Mouse (Mus musculus) neural tube, embryonic 11.5 days (tissue): ENCODE results near the gene U2af1l4. TPM values are rescaled to one million over a fixed set of nuclear protein-coding genes. Genes with fewer than 3 reads are reported as not detected.

ENCODE experiments used
- ATAC-seq: fragments of 200-750 bp; cut with Nextera tagmentation; 2 replicates; pipeline ENCODE4 v1.8.0; 2017; ENCODE audit warnings: moderate number of reproducible peaks, mild to moderate bottlenecking, moderate TSS enrichment, moderate library complexity; ENCODE audit not compliant: insufficient read depth, low FRiP score, low TSS enrichment
- DNase-seq: peaks from one replicate; pipeline ENCODE4 v3.0.0-alpha.2; 2015; ENCODE audit warnings: low spot score
- H3K27ac ChIP-seq: fragments of 300-500 bp; sonication (generic); 2 replicates; pipeline ENCODE4 v1.5.1; 2014; ENCODE audit warnings: low read depth, mild to moderate bottlenecking, low read length
- H3K27me3 ChIP-seq: fragments of 300-500 bp; sonication (generic); 2 replicates; pipeline ENCODE4 v1.6.1; 2014; ENCODE audit warnings: mild to moderate bottlenecking, low read length, mixed read lengths; ENCODE audit not compliant: control insufficient read depth, insufficient read depth
- H3K36me3 ChIP-seq: fragments of 300-500 bp; sonication (generic); 2 replicates; pipeline ENCODE4 v1.6.1; 2014; ENCODE audit warnings: mild to moderate bottlenecking, low read length, moderate library complexity, mixed read lengths; ENCODE audit not compliant: control insufficient read depth, insufficient read depth
- H3K4me1 ChIP-seq: fragments of 300-500 bp; sonication (generic); 2 replicates; pipeline ENCODE4 v1.6.1; 2014; ENCODE audit warnings: low read length, mixed read lengths; ENCODE audit not compliant: control insufficient read depth, insufficient read depth
- H3K4me2 ChIP-seq: fragments of 300-500 bp; sonication (generic); 2 replicates; pipeline ENCODE4 v1.6.1; 2014; ENCODE audit warnings: low read depth, mild to moderate bottlenecking, moderate library complexity
- H3K4me3 ChIP-seq: fragments of 300-500 bp; sonication (generic); 2 replicates; pipeline ENCODE4 v1.5.1; 2014; ENCODE audit warnings: low read depth, low read length
- H3K9ac ChIP-seq: fragments of 300-500 bp; sonication (generic); 2 replicates; pipeline ENCODE4 v1.6.1; 2014; ENCODE audit warnings: mild to moderate bottlenecking, low read length
- H3K9me3 ChIP-seq: fragments of 300-500 bp; sonication (generic); 2 replicates; pipeline ENCODE4 v1.6.1; 2016; ENCODE audit warnings: low read length; ENCODE audit not compliant: control insufficient read depth
- WGBS: fragments of 180-500 bp; shearing (Covaris S2); extraction: QIAGEN DNeasy Blood & Tissue Kit; methylation state at CpG from one replicate; pipeline ENCODE4 v1.1.7; 2014; 5-methylcytosine and 5-hydroxymethylcytosine counted together
- polyA plus RNA-seq: library from polyadenylated mRNA; unstranded; fragments of >200 nt; fragmentation: Nextera tagmentation; extraction: Ambion mirVana; gene quantifications from 2 replicates; pipeline ENCODE4 v1.2.1, GENCODE M21; 2014

Gene U2af1l4
- 90.6 and 95.5 TPM in 2 replicates for polyA plus RNA-seq

DNA sequence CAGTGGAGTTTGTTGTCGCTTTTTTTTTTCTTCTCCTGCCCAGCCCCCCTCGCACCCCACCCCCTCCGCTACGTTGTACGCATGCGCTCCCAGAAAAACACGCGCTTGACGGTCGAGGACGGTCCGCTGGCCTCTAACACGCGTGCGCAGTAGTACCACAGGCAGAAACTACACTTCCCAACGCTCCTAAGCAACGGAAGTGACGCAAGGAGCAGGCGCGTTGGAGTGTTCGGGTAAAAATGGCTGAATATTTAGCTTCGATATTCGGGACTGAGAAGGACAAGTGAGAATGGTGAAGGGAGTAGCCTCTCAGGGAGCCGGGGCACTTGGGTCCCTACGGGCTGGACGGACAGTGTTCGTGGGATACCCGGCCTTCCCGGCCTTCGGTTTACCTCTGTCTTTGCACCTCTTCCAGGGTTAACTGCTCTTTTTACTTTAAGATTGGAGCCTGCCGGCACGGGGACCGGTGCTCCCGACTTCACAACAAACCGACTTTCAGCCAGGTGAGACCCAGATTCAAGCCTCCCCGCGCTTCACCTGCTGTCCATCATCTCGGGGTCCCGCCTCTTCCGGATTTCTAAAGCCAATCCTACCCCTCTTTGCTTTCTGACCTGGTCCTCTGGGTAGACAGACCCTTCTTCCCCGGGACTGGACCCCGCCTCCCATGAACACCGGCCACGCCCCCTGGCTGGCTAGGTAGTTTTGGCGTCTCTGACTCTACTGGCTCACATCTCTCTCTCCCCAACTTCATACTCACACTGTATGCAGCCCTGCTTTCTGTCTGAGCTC is at the start of gene U2af1l4, which contains the start of the genes Gm49396 and Psenen:
Gene U2af1l4 (plus strand): TSS at position 185 of the 789 bp plus-strand sequence.
Gene Gm49396 (plus strand): TSS at position 228 of the 789 bp plus-strand sequence.
Gene Psenen (minus strand): TSS at position 511 of the 789 bp plus-strand sequence.
- Histone ChIP-seq H3K36me3 (peaks cover 3% of the 10 kb centered on the region), H3K27me3 (no peaks in the 10 kb centered on the region), H3K9ac (peak within 1 kb of the TSS; percentile 79), H3K9me3 (no peaks in the 10 kb centered on the region), H3K27ac (peak within 1 kb of the TSS; percentile 90), H3K4me3 (peak within 1 kb of the TSS; percentile 80), H3K4me2 (peak within 1 kb of the TSS; percentile 83), H3K4me1 (peaks cover 11% of the 10 kb centered on the region)
- DNase-seq = peak; percentile 97
- peak; percentile 79 for ATAC-seq
- under 1% methylated on average over 45 of the region's 45 CpGs for WGBS

- Histone ChIP-seq H3K4me1 (no peaks in the 10 kb centered on the region), H3K36me3 (no peaks in the 10 kb centered on the region), H3K4me2 (no peak overlapping the region), H3K27me3 (no peaks in the 10 kb centered on the region), H3K9ac (no peak overlapping the region), H3K9me3 (no peaks in the 10 kb centered on the region), H3K27ac (no peak overlapping the region), H3K4me3 (no peak overlapping the region)
- WGBS = 58% methylated on average over 24 of the region's 24 CpGs
- DNase-seq (no peak), ATAC-seq (no peak)
These were observed 47.9 kb upstream of the U2af1l4 start for GRCm38 (mm10) chr7:30515003-30515760.

- 40% methylated on average over 8 of the region's 8 CpGs for WGBS
- Histone ChIP-seq H3K4me2 (no peak overlapping the region), H3K4me3 (no peak overlapping the region), H3K27me3 (no peaks in the 10 kb centered on the region), H3K27ac (no peak overlapping the region), H3K9ac (no peak overlapping the region), H3K4me1 (no peaks in the 10 kb centered on the region), H3K9me3 (no peaks in the 10 kb centered on the region), H3K36me3 (peaks cover under 1% of the 10 kb centered on the region; the same call in 1 of the 2 replicates)
- DNase-seq (no peak), ATAC-seq (no peak)
These were observed 44.8 kb upstream of the U2af1l4 start for GRCm38 (mm10) chr7:30518325-30518724.

DNA sequence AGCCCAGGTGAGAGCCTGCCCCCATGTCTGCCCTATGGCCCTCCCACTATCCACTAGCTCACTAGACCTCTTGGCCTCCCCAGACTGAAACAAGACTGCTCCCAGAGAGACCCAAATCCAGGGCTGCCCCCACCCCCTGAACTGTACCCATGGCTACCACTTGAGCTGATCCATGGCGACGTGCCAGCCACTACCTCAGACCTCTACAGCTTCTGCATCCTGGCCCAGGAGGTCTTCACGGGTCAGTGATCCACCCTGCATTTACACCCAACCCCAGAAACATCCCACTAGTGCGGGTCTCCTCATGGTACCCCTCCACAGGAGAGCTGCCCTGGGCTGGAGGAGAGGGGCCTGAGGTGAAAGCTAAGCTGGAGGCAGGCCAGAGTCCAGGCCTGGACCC is 42.7 kb upstream of the U2af1l4 start:
- H3K4me3 ChIP-seq = no peak overlapping the region
- no peak overlapping the region for H3K4me2 ChIP-seq
- H3K4me1 ChIP-seq = no peaks in the 10 kb centered on the region
- H3K9me3 ChIP-seq = no peaks in the 10 kb centered on the region
- no peaks in the 10 kb centered on the region for H3K27me3 ChIP-seq
- peaks cover 14% of the 10 kb centered on the region for H3K36me3 ChIP-seq
- WGBS = 68% methylated on average over 4 of the region's 4 CpGs
- no peak overlapping the region for H3K27ac ChIP-seq
- ATAC-seq = no peak
- DNase-seq = no peak
- peak overlapping the region; percentile 15; the same call in 1 of the 2 replicates for H3K9ac ChIP-seq

GRCm38 (mm10) chr7:30520856-30521255 is 42.2 kb upstream of the U2af1l4 start:
- H3K4me2 ChIP-seq = no peak overlapping the region
- no peak overlapping the region for H3K4me3 ChIP-seq
- 88% methylated on average over 5 of the region's 5 CpGs for WGBS
- no peaks in the 10 kb centered on the region for H3K27me3 ChIP-seq
- H3K9ac ChIP-seq = no peak overlapping the region
- H3K9me3 ChIP-seq = no peaks in the 10 kb centered on the region
- ATAC-seq = no peak
- no peak for DNase-seq
- H3K36me3 ChIP-seq = peaks cover 14% of the 10 kb centered on the region
- no peaks in the 10 kb centered on the region for H3K4me1 ChIP-seq
- 0 out of 2 replicates have a peak overlapping the region, but pooled peaks have one; percentile 42 for H3K27ac ChIP-seq

DNA sequence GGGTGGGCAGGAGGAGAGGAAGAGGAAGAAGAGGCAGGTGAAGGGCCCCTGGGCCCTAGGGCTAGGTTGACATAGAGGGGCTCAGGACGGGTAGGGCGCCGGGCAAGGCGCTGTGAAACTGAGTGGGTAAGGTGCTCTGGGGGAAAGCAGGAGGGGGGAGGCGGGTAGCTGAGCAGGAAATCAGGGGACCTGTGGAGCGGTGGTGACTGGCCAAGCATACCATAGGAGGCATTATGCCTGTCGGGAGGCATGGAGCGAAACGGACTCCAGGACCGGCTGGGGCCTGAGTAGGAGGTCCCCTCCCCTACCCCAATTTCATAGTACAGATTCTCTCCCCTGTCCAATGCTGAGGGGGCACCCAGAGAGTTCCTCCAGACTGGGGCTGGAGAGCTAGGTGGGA is 40.2 kb upstream of the U2af1l4 start:
- H3K9ac ChIP-seq = no peak overlapping the region
- H3K36me3 ChIP-seq = peaks cover 14% of the 10 kb centered on the region
- no peak overlapping the region for H3K27ac ChIP-seq
- no peaks in the 10 kb centered on the region for H3K27me3 ChIP-seq
- no peaks in the 10 kb centered on the region for H3K9me3 ChIP-seq
- DNase-seq (no peak), ATAC-seq (no peak)
- WGBS = 93% methylated on average over 10 of the region's 10 CpGs
- H3K4me3 ChIP-seq = no peak overlapping the region
- H3K4me2 ChIP-seq = no peak overlapping the region
- 0 out of 2 replicates have a peak, but pooled peaks cover 5% of the 10 kb centered on the region for H3K4me1 ChIP-seq

DNA sequence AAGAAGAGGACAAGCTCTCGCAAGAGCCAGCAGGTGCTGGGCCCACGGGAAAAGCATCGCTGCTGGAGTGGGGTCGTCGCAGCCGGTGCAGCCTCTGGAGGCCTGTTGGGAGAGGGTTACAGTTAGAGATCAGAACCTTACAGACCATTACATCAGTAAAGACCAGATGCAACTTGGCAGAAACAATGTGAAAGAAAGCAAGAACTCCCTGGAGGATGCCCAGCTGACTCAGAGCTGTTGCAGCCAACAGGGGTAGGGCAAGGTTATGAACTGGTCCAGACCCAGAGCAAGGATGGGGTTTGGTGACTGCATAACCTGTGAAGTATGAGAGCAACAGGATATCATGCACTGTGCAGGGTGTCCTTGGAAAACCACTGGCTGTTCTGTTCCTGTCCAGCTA is 38.6 kb upstream of the U2af1l4 start:
- Histone ChIP-seq H3K4me1 (0 out of 2 replicates have a peak, but pooled peaks cover 5% of the 10 kb centered on the region), H3K27ac (no peak overlapping the region), H3K4me2 (no peak overlapping the region), H3K9me3 (no peaks in the 10 kb centered on the region), H3K9ac (no peak overlapping the region), H3K27me3 (no peaks in the 10 kb centered on the region), H3K36me3 (peaks cover 23% of the 10 kb centered on the region), H3K4me3 (no peak overlapping the region)
- no peak for DNase-seq
- WGBS = 84% methylated on average over 6 of the region's 6 CpGs
- no peak for ATAC-seq

- H3K9me3 ChIP-seq = no peaks in the 10 kb centered on the region
- ATAC-seq (no peak), DNase-seq (no peak)
- 0 out of 2 replicates have a peak, but pooled peaks cover 5% of the 10 kb centered on the region for H3K4me1 ChIP-seq
- no peak overlapping the region for H3K4me2 ChIP-seq
- no peak overlapping the region; the same call in 1 of the 2 replicates for H3K9ac ChIP-seq
- H3K27ac ChIP-seq = no peak overlapping the region
- H3K4me3 ChIP-seq = no peak overlapping the region
- 26% methylated on average over 10 of the region's 10 CpGs for WGBS
- peaks cover 36% of the 10 kb centered on the region for H3K36me3 ChIP-seq
- no peaks in the 10 kb centered on the region for H3K27me3 ChIP-seq
These were observed 37.1 kb upstream of the U2af1l4 start for GRCm38 (mm10) chr7:30525954-30526353.
